Mouse (Mus musculus): ENCODE measurements around the gene Stub1.
"Not testable (repeated sequence)": the region's sequence is repeated elsewhere in the genome, so short reads cannot be mapped to it uniquely, and the experiment has no call there.

Stub1 gene

DNA sequence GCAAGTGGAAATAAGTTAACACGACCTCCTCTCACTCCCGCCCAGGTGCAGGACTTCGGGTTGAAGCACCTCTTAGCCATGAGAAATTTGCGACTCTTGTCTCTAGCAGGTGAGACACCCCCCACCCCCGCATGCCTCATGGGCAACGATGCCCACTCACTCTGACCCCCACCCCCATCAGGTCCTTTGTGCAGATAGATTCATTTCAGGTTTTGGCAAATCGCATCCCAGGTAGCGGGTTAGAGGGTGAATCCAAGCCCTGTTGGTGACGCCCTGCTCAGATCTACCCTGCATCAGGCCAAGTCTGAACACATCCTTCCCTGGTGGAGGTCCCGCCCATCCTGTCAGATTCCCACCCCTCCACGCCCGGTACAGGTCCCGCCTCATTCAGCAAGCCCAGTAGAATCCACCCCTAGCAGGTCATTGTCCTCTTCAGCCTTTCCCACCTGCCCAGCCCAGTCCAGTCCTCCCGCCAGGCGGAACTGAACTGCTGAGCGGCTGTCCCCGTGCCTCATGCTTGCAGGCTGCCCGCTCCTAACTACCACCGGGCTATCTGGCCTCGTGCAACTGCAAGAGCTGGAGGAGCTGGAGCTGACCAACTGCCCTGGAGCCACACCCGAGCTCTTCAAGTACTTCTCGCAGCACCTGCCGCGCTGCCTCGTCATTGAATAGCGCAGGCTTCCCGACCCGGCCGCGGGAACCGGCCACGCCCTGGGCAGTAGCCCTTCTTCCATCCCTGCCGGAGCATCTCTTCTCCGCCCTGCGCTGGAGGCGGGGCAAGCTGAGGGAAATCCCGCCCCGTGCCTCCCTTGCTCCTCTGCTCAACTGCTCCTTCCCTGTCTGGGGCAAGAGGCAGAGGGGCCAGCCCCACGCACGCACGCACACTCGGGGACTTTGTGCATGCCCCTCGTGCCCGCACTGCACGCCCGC, 14.1 kb downstream of the Stub1 start:
- no peak for DNase-seq

DNA sequence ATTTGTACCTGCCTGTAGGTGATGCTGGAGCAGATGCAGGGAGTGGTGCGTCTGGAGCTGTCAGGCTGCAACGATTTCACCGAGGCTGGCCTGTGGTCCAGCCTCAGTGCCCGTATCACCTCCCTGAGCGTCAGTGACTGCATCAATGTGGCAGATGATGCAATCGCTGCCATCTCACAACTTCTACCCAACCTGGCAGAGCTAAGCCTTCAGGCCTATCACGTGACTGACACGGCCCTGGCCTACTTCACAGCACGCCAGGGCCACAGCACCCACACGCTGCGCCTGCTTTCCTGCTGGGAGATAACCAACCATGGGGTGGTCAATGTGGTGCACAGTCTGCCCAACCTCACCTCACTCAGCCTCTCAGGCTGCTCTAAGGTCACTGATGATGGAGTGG, 15.5 kb downstream of the Stub1 start:
- DNase-seq, result no peak

DNA sequence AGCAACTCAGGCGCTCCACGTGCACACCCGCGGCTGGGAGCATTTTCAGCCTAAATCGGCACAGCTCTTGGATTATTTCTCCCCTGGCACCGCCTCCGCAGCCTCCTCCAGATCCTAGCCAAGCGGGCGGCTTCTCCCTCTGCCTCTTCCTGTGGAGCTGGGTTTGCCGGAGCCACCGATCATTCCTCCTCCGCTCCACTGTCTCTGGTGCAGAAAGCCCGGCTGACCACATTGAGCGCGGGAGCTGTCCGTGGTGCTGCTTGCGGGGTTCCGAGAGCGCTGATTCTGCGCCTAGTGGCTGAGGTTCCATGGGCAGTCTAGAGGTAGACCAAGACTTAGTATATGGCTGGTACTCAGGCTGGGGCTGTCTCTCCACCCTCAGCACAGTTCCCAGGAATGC, 19.7 kb downstream of the Stub1 start:
- peak; percentile 86 for DNase-seq

- no peak for DNase-seq
Observed at GRCm38 (mm10) chr17:25810890-25811289, 22.3 kb downstream of the Stub1 start.

- DNase-seq, result no peak
Observed at GRCm38 (mm10) chr17:25809606-25810340, 23.4 kb downstream of the Stub1 start.

DNA sequence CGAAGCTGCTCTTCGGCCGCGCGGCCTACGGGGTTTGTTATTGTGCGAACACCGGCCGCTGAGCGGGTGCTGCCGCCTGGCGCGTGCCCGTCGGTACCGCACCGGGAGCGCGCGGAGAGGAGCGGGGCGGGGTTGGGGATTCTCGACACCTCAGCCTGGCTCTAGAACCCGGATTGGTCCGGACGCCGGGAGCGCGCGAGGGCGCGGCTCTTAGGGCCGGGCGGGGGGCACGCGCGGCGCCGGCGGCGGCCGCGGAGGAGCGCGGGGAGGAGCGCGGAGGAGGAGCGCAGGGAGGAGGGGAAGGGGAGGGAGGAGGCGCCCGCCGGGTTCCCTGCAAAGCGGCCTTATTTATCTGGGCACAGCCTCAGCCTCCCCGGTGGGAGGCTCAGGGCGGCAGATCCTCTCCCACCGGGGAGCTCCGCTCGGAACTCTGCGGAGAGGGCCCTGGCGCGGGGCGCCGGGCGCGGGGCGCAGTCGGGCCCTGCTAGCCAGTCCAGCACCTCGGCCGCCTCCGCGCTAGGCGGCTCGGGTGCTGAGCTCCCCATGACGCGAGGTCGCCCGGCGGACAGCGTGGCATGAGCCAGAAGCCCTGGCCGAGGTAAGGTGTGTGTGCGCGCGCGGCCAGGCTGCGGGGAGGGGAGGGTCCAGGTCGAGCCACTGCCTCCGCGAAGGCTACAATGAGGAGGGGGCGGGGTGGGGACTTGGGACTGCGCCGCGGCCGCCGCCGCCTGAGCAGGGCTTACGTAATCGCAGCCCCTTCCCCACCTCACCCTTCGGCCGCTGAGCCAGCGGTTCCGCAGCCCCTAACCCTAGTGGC, 24.2 kb downstream of the Stub1 start, which contains the start of gene Fbxl16:
Fbxl16 (plus strand) TSS at position 297 of the 817 bp plus-strand sequence.
- peak; percentile 65 for DNase-seq

- no peak for DNase-seq
Observed at GRCm38 (mm10) chr17:25808028-25808427, 25.2 kb downstream of the Stub1 start.

DNA sequence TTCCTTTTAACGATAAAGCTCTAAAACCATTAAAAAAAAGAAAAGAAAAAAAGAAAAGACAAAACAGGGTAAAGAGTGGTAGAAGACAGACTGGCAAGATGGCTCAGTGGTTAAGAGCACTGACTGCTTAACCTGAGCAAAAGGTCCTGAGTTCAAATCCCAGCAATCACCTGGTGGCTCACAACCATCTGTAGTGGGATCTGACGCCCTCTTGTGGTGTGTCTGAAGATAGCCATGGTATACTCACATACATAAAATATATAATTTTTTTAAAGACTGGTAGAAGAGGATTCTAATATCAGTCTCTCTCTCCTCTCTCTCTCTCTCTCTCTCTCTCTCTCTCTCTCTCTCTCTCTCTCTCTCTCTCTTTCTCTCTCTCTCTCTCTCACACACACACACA, 25.8 kb downstream of the Stub1 start:
- not testable (repeated sequence) for DNase-seq

GRCm38 (mm10) chr17:25806507-25806906, 26.7 kb downstream of the Stub1 start:
- no peak for DNase-seq

DNA sequence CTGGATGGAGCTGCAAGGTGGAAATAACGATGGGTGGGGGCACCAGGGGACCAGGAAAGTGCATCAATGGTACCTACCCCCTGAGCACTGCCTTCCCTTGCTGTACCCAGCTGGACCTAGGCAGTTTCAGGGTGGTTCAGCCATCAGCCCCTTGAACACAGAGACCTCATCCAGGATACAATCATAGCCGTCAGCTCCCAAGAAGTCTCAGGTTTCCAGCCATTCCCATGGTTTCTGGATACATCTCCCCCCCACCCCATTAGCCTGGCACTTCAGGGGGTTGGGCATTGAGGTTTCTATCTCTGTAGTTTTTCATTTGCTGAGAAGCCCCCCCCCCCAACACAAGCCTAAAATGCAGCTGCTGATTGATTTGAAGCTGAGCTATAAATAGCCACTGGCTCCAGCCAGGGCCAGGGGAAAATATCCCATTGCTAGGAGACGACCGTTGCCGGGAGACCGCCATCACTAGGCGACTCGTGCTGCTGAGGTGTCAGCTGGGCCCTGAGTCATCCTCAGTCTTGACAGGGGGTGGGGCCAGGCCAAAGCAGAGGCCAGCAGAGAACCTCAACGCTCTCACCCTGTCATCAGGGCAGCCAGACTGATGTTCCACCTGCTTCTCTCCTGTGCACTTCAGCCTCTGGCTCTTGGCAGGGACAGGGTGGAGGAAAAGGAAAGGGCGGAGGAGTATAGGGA, 30.2 kb downstream of the Stub1 start:
- no peak for DNase-seq

DNA sequence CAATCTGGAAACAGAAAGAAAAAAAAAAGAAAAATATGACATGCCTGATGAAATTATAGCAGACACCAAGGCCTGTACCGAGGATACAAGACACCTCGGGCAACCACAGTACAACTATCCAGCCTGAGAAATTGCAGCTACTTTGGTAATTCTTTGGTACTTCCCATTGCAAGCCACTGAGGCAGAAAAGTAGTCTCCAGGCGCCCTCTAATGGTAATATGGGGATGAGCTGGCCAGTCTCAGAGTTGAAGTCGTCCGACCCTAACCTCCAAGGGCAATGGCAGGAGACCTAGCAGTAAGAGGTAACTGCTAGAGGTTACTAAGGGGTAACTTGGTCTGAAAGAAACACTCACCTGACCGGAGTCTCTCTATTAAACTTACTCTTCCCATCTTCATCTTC, 32.2 kb downstream of the Stub1 start:
- DNase-seq, result peak; percentile 90

GRCm38 (mm10) chr17:25796951-25797369, 36.2 kb downstream of the Stub1 start, which contains the start of gene Metrn:
Gene Metrn, minus strand, starts transcription at chr17:25797136.
- peak; percentile 92 for DNase-seq

DNA sequence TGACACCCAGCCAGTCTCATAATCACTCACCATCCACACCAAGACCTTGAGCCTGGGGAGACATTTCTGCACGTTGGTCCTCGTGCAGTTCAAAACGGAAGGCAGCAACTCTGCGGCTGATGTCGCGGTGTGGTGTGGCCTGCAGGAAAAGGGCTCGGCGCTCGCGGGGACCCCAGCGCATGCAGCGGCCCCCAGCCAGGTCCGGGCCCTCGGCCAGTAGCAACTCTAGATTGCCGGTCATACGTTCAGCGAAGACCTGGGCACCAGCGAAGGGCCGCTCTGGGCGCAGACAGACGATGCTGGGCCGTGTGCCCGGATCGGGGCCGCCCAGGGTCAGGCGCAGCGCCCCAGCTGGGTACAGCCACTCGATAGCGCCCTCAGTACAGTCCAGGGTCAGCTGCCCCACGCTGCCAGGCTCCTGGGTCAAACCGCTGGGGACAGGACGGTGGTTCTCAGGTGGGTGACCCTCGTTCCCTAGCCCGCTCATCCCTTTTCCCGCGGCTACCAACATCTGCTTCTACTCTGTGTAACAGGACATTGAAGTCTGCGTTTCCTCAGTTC, 36.9 kb downstream of the Stub1 start:
- no peak for DNase-seq

DNA sequence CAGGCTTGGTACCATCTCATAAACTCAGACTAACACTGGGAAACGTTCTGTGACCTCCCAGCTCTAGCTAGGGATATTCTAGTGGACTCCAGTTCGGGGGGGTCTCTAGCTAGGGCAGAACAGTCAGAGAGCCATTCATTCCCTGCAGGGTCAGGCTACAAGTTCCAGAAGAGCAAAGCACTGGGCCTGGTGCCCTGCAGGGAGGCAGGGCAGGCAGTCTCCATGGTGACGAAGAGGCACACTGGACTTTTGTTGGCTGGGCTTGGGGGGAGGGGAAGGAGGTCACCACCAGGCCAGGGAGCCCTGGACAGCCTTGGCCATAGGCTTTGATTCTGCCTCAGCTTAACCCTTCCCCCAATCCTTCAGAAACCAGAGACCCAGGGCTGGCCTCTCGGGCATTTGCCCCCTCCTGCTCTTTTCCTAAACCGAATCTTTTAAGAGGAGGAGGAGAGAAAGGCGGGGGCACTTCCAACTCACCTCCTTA, 37.6 kb downstream of the Stub1 start, which contains the start of gene AC134908.4:
AC134908.4 (minus strand) TSS at position 51 of the 484 bp plus-strand sequence.
- DNase-seq, result no peak

DNA sequence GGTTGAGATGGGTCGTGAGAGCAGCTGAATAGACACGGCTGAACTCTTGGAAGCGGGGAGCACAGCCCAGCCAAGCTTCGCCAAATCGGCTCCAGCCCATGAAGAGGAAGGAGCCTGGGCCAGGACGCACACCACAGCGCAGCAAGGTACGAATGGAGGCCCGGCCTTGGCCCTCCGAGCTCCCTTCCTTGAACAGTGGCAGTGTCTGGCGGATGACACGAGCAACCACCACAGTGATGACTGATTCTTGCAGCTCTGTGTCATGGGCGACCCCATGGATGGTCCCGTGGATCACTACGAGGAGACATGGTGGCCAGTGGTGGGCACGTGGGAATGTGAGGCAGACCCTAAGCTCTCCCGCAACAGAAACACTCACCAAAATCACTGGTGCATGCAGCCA, 38.2 kb downstream of the Stub1 start:
- no peak for DNase-seq

DNA sequence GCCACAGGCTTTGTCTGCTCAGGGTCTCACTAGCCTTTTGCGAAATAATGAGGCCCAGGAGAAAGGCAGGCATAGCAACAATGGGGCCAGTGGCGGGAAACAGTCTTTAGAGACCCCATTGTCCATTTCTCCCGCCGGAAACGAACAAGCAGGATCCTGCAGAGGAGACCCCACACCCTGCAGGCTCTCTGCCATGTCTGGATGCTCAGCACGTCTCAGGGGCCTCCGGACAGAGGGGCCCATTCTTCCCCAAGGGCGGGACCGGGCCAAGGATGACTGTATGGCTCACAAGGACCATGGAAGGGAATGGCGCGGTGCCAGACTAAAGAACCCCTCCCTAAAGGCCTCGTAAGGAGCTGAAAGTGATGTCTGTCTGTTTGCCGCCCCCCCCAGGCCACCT, 39.0 kb downstream of the Stub1 start:
- DNase-seq, result no peak

- DNase-seq, result peak; percentile 87
Observed at GRCm38 (mm10) chr17:25792615-25793014, 40.6 kb downstream of the Stub1 start, which contains the start of gene Fam173a. Gene Fam173a, minus strand, starts transcription at chr17:25792901.

GRCm38 (mm10) chr17:25791843-25792527, 41.2 kb downstream of the Stub1 start:
- DNase-seq, result peak; percentile 85

DNA sequence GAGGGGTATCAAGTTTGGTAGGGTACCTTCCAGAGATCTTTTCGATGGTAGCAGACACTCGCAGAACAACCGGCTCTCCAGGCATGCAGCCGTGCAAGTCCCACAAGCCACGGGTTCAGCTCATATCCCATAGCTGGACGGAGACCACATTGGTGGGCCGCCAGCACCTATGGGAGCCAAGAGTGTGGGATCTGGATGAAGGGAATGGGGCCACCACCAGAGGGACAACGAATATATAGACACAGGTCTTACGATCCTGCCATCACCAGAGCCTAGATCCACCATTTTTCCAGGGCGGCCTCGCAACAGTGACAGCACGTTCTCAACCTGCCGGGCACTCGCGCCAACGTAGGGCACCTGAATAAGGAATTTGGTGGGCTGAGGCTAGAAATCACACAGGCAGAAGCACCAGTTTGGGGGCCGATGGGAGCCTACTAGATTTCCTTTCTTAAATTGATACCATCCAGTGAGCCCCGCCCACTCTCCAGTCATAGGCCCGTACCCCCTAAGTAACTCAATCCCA, 41.8 kb downstream of the Stub1 start:
- no peak for DNase-seq

GRCm38 (mm10) chr17:25786781-25787504, 46.3 kb downstream of the Stub1 start:
- DNase-seq, result no peak

Data from lung, postnatal 36 days (tissue).